Mouse (Mus musculus): ENCODE results near the gene Gm5771. TPM values are rescaled to one million over a fixed set of nuclear protein-coding genes. Genes with fewer than 3 reads are reported as not detected.

Gene Gm5771
- polyA plus RNA-seq (2014; fragmentation: Illumina TruSeq; extraction: RNeasy Lipid Tissue Mini Kit (QIAGEN cat#74804); ENCODE audit: low read depth, low replicate concordance): not detected

DNA sequence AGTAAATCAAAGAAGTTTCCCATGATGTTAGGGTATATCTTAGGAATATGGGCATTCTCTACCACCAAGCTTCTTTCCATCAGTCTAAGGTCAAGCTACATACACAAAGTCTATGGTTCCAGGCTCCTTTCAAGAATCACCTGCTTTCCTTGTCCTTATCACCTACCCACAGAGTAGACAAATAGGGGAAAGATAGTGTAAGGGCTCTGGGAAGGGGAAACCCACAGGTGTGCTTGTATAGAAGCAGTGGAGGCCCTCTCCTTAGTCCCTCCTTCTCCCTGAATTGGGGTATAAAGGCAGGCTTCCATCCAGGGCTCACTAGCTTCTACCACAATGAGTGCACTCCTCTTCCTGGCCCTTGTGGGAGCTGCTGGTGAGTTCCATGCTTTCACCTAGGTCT lies at the start of gene Gm5771:
Gene Gm5771 (plus strand): TSS at position 301 of the 400 bp plus-strand sequence.

GRCm38 (mm10) chr6:41353932-41354331 lies 38.2 kb upstream of the Gm5771 start, which contains the start of gene Try10:
Gene Try10, plus strand, starts transcription at chr6:41354105.

GRCm38 (mm10) chr6:41377578-41377977 lies 14.6 kb upstream of the Gm5771 start, which contains the start of gene Prss3:
Gene Prss3, minus strand, starts transcription at chr6:41377678.

GRCm38 (mm10) chr6:41446045-41446444 lies 53.9 kb downstream of the Gm5771 start, which contains the start of gene Gm10334:
Gene Gm10334, minus strand, starts transcription at chr6:41446145.

Other genes with a start within 250 kb of the Gm5771 start
- not detected for gene Try4, start 90.1 kb upstream of the Gm5771 start, polyA plus RNA-seq (2014; fragmentation: Illumina TruSeq; extraction: RNeasy Lipid Tissue Mini Kit (QIAGEN cat#74804); ENCODE audit: low read depth, low replicate concordance)
- gene Try5, start 75.5 kb upstream of the Gm5771 start, polyA plus RNA-seq (2014; fragmentation: Illumina TruSeq; extraction: RNeasy Lipid Tissue Mini Kit (QIAGEN cat#74804); ENCODE audit: low read depth, low replicate concordance): 0.87 TPM
- not detected for gene Try10, start 38.3 kb upstream of the Gm5771 start, polyA plus RNA-seq (2014; fragmentation: Illumina TruSeq; extraction: RNeasy Lipid Tissue Mini Kit (QIAGEN cat#74804); ENCODE audit: low read depth, low replicate concordance)
- gene Prss3, start 14.7 kb upstream of the Gm5771 start, polyA plus RNA-seq (2014; fragmentation: Illumina TruSeq; extraction: RNeasy Lipid Tissue Mini Kit (QIAGEN cat#74804); ENCODE audit: low read depth, low replicate concordance): not detected
- gene Gm10334, start 53.8 kb downstream of the Gm5771 start, polyA plus RNA-seq (2014; fragmentation: Illumina TruSeq; extraction: RNeasy Lipid Tissue Mini Kit (QIAGEN cat#74804); ENCODE audit: low read depth, low replicate concordance): not detected
- gene Prss1, start 66.6 kb downstream of the Gm5771 start, polyA plus RNA-seq (2014; fragmentation: Illumina TruSeq; extraction: RNeasy Lipid Tissue Mini Kit (QIAGEN cat#74804); ENCODE audit: low read depth, low replicate concordance): not detected
- 1.1 TPM for gene Prss2, start 129.4 kb downstream of the Gm5771 start, polyA plus RNA-seq (2014; fragmentation: Illumina TruSeq; extraction: RNeasy Lipid Tissue Mini Kit (QIAGEN cat#74804); ENCODE audit: low read depth, low replicate concordance)
- 0.23 TPM for gene Ephb6, start 213.1 kb downstream of the Gm5771 start, polyA plus RNA-seq (2014; fragmentation: Illumina TruSeq; extraction: RNeasy Lipid Tissue Mini Kit (QIAGEN cat#74804); ENCODE audit: low read depth, low replicate concordance)
- gene Trpv6, start 244.0 kb downstream of the Gm5771 start, polyA plus RNA-seq (2014; fragmentation: Illumina TruSeq; extraction: RNeasy Lipid Tissue Mini Kit (QIAGEN cat#74804); ENCODE audit: low read depth, low replicate concordance): not detected